Mouse (Mus musculus): Measurements from ENCODE around the gene Rsl24d1. TPM values are rescaled to one million over a fixed set of nuclear protein-coding genes. Genes with fewer than 3 reads are reported as not detected.
"Not testable (repeated sequence)": the region's sequence is repeated elsewhere in the genome, so short reads cannot be mapped to it uniquely, and the experiment has no call there.

Rsl24d1 gene
- polyA plus RNA-seq, 2 experiments from 2014 or later: 84.0 to 93.8 TPM

DNA sequence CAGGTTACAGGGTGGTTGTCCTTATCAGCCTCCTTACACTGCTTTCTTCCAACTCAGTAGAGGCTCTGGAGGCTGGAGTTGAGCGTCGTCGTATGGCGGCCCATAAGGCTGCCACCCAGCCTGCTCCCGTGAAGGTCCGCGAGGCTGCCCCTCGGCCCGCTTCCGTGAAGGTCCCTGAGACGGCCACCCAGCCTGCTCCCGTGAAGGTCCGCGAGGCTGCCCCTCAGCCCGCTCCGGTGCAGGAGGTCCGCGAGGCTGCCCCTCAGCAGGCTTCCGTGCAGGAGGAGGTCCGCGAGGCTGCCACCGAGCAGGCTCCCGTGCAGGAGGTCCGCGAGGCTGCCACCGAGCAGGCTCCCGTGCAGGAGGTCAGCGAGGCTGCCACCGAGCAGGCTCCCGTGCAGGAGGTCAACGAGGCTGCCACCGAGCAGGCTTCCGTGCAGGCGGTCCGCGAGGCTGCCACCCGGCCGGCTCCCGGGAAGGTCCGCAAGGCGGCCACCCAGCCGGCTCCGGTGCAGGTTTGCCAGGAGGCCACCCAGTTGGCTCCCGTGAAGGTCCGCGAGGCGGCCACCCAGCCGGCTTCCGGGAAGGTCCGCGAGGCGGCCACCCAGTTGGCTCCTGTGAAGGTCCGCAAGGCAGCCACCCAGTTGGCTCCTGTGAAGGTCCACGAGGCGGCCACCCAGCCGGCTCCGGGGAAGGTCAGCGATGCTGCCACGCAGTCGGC lies 9.9 kb upstream of the Rsl24d1 start:
- ATAC-seq: no peak

DNA sequence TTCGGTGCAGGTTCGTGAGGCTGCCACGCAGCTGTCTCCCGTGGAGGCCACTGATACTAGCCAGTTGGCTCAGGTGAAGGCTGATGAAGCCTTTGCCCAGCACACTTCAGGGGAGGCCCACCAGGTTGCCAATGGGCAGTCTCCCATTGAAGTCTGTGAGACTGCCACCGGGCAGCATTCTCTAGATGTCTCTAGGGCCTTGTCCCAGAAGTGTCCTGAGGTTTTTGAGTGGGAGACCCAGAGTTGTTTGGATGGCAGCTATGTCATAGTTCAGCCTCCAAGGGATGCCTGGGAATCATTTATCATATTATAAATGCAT lies 9.4 kb upstream of the Rsl24d1 start:
- ATAC-seq: no peak

DNA sequence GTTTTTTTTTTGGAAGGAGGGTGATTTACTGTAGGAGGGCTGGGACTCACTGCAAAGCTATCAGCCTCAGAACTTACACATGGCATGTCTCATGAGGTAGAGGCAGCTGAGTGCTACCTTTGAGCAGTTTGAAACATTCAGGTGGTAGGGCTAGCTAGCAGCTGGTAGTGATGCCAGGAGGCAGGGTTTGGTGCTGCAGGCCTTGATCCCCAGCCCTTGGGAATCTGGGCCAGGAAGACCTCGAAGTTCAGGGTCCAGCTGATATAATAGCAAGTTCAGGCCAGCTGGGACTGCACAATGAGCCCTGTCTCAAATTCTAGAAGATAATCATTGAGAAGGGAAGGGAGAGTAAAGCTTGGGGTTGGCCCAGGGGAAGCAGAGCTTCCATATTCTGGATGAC lies 8.1 kb upstream of the Rsl24d1 start:
- ATAC-seq: no peak

DNA sequence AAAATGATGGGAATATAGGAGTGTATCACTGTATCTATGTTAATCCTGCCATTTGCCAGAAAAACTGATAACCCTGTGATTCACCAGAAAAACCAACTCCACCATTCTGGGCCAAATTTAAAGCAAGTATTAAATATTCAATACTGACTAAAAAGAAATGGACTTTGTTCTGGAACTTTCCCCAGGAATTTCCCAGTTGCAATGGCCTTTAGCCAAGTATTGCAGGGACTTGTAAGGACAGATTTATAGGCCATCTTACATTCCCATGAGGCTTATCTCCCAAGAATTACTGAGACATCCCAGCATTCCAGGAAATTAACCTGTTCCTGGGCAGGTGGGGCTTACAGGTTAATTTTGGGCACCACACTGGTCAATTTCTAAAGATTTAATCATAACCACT lies 7.5 kb upstream of the Rsl24d1 start:
- ATAC-seq: no peak

DNA sequence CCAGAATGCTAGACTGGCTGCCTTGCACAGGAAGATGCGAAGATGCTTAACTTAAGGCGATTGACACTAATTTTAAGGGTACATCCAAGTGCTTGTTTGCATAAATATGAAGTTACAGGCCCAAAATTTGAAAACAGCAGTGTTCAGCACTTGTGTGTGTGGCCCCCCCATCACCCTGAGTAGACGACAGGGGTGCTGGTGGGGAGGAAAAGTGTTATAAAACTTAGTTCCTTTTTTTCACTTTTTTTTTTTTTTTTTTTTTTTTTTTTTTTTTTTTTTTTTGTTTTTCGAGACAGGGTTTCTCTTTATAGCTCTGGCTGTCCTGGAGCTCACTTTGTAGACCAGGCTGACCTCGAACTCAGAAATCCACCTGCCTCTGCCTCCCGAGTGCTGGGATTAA lies 3.5 kb downstream of the Rsl24d1 start:
- not testable (repeated sequence) for ATAC-seq

DNA sequence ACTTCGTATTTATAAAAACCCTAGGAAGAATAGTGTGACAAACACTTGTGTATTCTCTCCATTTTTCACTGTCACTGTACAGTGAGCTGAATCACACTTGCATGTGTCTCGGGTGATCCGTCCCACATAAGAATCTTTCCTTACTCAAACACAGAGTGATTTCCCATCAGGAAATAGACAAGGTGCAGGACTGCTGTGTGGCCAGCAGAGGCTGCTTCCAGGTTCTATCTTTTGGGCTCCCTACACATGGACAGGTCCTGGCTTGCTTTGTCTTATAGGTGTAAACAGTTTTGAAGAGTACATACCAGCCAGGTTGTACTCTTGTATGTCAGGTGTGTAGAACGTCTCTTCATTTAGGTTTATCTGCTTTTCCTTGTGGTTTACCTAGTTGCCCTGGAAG lies 4.8 kb downstream of the Rsl24d1 start:
- ATAC-seq: no peak

DNA sequence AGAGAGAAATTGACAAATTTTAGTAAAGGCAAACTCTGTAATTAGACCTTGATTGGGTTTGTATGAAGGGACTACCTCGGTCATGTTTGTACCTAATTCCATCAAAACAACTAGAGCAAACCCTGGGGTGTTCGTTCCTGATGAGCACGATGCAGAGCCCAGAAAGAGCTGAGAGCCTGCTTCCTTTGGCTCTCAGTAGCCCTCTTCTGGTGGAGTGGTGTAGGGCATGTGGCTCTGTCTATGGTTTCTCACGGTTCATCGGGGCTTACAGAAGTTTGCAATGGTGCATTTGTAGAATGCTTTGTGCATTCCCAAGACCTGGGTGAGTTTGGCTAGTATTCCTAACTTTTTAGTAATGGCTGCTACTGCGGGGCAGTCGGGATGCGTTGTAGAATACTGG lies 8.5 kb downstream of the Rsl24d1 start:
- ATAC-seq: no peak

DNA sequence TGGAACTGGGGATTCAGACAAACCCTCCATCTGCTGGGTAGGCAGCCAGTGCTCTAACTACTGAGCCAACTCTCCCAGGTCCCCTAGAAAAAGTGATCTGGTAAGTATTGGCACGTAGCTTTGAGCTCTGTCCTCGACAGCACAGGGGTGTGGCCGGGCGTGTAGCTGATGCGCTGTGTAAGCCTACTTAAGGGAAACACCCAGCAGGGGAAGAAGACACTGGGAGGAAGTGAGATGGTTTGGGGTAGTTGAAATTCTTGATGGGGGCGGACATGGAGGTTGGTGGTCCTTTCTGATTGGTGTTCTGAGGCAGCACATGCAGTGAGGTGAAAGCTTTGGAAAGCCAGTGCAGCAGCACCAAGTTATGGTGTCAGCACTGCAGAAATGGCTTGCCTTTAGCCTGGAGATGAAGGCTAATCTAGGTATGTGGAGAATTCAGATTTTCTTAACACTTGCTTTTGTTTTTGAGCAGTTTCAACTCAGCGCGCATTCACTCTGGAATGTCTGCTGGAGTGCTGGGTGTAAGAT lies 11.9 kb downstream of the Rsl24d1 start:
- no peak for ATAC-seq

DNA sequence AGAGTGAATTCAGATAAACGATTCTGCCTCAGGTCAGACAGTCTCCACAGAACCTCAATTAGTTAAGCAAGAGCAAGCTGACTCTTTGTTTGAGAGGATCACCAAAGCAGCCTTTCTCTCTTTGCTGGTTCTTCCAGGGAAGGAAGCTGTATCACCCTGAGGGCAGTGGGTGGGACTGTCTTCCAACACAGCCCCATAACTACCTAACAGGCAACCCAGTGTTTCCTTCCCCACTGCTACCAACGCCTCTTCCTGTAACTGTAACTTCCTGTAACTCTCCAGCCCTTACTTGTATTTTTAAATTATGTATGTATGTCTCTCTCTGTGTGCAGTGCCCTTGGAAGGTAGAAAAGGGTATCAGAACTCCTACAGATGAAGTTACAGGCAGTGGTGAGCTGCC lies 14.2 kb downstream of the Rsl24d1 start:
- no peak for ATAC-seq

DNA sequence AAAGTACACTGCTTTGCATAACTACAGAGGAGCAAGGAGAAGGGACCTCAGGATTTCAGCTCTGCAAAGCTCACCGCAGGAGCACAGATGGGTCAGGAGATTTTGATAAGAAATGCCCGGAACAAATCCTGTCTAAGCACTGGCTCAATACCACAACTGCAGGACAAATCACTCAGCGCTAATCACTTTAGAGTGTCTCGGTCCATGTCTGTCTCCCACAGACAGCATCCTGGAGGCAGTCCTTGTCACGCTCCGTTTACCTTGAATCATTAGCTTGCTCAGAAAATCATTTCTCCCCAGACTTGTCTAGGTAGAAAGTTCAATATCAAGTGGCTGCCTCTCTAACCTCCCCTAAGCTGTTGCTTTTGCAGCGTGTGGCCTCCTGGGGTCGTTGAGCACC lies 16.6 kb downstream of the Rsl24d1 start:
- ATAC-seq: no peak

DNA sequence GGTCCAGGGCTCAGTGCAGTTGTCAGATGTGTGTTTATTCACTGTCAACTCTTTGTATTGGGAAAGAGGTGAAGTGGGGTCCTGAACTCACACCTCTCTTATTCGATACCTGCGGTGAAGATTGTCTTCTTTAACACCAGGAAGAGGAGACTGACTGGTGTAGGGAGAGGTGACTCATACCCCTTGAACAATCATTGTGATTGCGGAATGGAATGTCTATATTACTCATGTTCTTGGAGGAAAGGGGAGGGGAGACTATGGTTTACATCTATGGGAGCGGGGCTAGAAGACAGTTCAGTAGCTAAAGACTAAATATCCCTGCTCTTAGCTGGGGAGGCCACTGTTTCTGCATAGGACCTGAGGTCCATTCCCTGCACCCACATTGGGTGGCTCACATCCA lies 17.3 kb downstream of the Rsl24d1 start:
- no peak for ATAC-seq

DNA sequence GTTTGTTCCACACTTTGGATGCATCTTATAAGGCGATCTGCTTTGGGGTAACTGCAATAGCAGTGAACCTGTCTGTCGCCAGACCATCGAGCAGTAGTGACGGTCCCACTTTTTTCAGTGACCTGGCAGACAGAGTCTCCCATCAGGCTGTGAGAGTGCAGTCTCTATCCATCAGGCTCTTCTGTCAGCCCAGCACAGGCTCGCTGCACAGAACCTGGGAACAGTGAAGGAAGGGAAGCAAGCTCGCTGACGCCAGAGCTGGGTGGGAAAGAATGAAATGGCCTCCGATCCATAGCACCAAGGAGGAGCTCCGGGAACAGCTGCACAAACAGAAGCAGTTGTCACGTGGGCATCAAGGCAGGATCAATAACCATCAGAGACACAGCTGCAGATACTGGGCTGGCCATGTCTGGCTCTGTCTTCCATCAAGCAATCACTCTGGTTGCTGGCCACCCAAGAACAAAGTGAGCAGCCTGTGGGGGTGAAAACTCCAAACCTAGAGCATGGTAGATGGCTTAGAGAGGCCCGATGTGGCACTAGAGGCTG lies 24.2 kb downstream of the Rsl24d1 start:
- no peak for ATAC-seq

DNA sequence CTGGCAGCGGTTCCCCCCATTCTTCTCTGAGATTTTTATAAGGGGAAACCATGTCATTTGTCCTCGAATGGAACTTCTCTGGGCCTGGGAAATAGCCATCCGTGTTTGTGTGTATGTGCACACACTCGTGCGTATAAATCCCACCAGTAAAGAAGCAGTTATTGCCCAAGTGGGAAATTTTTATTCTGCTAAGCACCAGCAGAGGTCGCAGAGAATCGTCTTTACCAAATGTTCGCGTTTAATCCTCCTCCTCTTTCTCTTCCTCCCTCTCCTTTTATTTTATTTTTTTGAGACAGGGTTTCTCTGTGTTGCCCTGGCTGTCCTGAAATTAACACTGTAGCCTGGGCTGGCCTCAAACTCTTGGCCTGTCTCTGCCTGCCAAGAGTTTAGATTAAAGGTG lies 41.1 kb downstream of the Rsl24d1 start:
- ATAC-seq: no peak

DNA sequence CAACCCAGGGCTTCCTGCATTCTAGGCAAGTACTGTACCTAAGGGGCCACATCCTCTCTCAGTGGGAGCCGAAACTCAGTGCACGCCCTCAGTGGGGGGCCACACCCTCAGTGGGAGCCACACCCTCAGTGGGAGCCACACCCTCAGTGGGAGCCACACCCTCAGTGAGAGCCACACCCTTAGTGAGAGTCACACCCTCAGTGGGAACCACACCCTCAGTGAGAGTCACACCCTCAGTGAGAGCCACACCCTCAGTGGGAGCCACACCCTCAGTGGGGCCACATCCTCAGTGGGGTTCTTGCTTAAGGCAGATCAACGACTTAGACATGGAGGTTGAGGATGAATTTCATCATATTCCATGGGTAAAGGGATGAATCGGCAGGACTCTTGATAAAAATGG lies 44.7 kb downstream of the Rsl24d1 start:
- ATAC-seq: no peak

DNA sequence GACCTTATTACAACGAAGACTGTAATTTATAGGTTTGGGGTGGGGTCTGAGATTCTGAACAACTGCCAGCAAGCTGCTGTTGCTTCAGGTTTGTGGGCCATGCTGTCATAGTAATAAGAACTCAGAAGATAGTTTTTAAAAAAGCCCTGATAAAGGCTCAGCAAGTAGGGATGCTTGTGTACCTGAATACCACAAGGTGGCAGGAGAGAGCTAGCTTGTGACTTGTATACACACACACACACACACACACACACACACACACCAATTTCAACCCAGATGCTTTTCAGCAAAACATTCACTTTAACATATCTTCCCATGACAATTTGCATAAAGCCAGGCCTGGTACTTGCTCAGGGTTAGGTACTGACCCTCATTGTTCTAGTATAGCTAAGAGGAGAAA lies 46.0 kb downstream of the Rsl24d1 start:
- ATAC-seq: no peak

DNA sequence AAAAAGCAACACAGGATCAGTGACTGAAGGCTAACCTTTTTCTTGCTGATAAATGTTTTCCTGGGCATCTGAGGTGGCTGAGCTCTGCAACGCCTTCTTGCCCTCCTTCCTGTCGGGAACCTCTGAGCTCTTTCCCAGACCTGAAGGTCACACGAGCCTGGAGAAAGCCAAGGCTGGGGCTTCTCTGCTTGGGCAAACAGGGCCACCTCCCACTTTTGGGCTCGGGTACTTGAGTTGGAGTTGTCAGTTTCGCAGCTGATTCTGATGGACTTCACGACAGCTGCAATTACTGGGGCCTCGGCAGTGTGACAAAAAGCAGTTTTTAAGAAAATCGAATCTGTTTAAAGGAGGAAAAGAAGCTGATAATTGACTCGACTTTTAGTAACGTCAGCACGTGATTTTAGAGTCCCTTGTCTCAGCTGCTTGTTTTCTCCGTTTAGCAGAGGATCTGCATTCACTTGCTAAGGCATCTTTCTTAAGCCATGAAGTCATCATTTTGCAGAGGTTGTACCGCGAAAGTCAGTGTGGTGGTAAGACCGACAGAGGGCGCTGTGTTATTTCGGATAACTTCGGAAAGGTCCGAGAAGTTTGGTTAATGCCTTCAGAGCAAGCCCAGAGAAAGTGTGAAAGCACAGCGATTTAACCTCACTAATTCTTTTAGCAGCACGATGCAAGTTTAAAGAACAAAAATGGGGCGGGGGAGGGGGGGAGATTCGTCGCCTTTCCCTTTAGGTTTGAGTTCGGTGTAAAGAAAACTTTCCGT lies 49.5 kb downstream of the Rsl24d1 start:
- ATAC-seq: no peak

DNA sequence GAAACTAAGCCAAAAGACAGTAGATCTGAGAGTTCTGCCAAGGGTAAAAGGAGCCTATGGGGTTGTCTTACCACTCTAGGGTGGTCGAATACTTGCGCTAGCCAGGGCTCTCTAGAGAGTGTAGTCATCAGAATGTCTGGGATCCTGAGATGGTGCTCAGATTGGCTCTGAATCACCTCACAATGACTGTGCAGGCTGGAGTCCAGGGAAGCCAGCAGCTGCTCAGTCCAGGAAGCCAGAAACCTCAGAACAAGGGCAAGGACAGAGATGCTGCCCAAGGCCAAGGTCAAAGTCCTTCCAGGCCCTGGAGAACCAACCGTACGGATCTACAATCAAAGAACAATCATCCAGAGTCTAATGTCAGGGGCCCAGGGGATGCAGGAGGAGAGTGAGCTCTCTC lies 52.4 kb downstream of the Rsl24d1 start:
- ATAC-seq: no peak

Other genes with a start within 250 kb of the Rsl24d1 start
- not detected for gene Pygo1, start 187.8 kb upstream of the Rsl24d1 start, polyA plus RNA-seq (2017; shearing (Covaris generic))
- 1 to 10 TPM; 5.5 to 8.1 TPM for gene Dyx1c1, start 154.6 kb upstream of the Rsl24d1 start, polyA plus RNA-seq (2017; shearing (Covaris generic))
- not detected for gene Gm44503, start 154.6 kb upstream of the Rsl24d1 start, polyA plus RNA-seq (2017; shearing (Covaris generic))
- 1 to 10 TPM; 3.4 to 7.9 TPM for gene Ccpg1os, start 128.0 kb upstream of the Rsl24d1 start, polyA plus RNA-seq (2017; shearing (Covaris generic))
- gene Ccpg1, start 128.0 kb upstream of the Rsl24d1 start, polyA plus RNA-seq (2017; shearing (Covaris generic)): 10 to 100 TPM; 72.5 to 77.4 TPM
- 10 to 100 TPM; 13.0 to 15.6 TPM for gene Pigb, start 73.0 kb upstream of the Rsl24d1 start, polyA plus RNA-seq (2017; shearing (Covaris generic))
- 10 to 100 TPM; 33.8 to 42.7 TPM for gene Rab27a, start 68.6 kb upstream of the Rsl24d1 start, polyA plus RNA-seq (2017; shearing (Covaris generic))
- gene Khdc3, start 11.6 kb upstream of the Rsl24d1 start, polyA plus RNA-seq (2017; shearing (Covaris generic)): under 1 TPM; 0.40 to 0.46 TPM
- gene Gm20509, start 11.0 kb upstream of the Rsl24d1 start, polyA plus RNA-seq (2017; shearing (Covaris generic)): not detected

Data from activated CD4-positive, CD25-positive, alpha-beta regulatory T cell, adult 4 months (primary cell).